Mouse (Mus musculus) fibroblast of lung, adult 2 months (primary cell): ENCODE measurements at regions not wholly inside any gene's neighbourhood (a gene's known extent, or its start where the extent isn't known, plus 50 kb on each side); places are given as distances from the start of the nearest gene placed in this dataset.

ENCODE experiments used
- DNase-seq: peaks from one replicate; pipeline ENCODE4 v3.0.0-alpha.2; 2011; ENCODE audit warnings: low read depth

- no peak for DNase-seq
Measured at GRCm38 (mm10) chr14:74384481-74384880, 256.2 kb upstream of the Htr2a start.

- DNase-seq, result no peak
Measured at GRCm38 (mm10) chr14:74392419-74392818, 248.2 kb upstream of the Htr2a start.

- DNase-seq, result no peak
Measured at GRCm38 (mm10) chr14:74397202-74397601, 243.4 kb upstream of the Htr2a start.

GRCm38 (mm10) chr14:74409441-74409840 is 231.2 kb upstream of the Htr2a start:
- DNase-seq, result no peak

GRCm38 (mm10) chr14:74428226-74428625 is 212.4 kb upstream of the Htr2a start:
- no peak for DNase-seq

- no peak for DNase-seq
Measured at GRCm38 (mm10) chr14:74464027-74464682, 176.5 kb upstream of the Htr2a start.

GRCm38 (mm10) chr14:74495504-74495903 is 145.1 kb upstream of the Htr2a start:
- no peak for DNase-seq

- peak; percentile 5 for DNase-seq
Measured at GRCm38 (mm10) chr14:74511521-74511920, 129.1 kb upstream of the Htr2a start.

DNA sequence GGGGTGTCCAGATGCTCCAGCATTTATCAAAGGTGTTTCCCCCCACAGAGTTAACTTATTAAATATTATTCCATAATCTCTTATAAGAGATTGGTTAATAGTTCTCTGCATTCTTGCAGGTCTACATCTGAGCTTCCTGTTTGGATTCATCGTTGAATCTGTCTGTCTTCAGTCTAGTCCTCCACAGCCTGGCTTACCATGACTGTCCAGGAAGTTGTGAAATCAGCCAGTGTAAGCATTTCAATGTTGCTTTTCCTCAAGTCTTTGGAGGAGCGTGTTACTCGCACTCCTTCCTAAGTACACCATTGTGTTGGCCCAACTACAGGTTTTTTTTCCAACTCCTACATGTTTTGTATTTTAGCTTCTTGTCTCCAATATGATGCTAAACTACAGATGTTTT is 124.2 kb upstream of the Htr2a start:
- no peak for DNase-seq

GRCm38 (mm10) chr14:74519531-74519930 is 121.1 kb upstream of the Htr2a start:
- no peak for DNase-seq

GRCm38 (mm10) chr14:74521669-74522068 is 119.0 kb upstream of the Htr2a start:
- no peak for DNase-seq

DNA sequence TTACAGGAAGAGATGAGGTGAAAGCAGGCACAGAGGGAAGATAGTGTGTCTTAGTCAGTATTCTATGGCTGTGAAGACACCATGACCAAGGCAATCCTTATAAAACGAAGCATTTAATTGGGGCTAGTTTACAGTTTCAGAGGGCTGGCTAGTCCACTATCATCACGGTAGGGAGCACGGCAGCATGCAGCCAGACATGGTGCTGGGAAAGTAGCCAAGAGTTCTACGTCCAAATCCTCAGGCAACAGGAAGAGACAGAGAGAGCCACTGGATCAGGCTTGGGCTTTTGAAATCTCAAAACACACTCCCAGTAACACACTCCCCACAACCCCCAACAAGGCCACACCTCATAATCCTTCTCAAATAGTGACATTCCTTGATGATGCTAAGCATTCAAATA is 113.4 kb upstream of the Htr2a start:
- DNase-seq, result no peak

DNA sequence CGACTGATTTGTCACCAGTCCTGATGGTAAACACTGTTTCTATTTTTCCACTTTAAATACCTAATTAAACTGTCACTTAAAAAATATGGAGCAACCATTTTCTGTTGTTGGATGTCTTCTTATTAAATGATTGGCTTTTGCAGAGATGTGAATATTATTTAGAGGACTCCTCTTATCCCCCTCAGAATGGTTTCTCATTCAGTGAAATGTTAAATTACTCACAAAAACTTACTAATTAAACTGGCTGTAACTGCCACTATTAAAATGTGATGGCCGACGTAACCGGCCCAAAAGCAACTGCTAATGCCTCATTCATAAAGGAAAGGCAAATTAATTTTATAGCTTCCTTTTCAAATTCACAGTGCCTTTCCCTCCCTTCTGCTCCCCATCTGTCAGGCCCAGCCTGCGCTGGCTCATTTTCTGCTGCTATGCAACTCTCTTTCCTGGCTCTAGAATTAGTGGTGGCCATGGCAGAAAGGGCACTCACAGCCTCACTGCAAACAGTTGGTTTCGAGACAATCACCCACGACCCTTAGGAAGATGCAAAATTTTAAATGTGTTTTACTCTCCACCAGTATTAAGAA is 111.2 kb upstream of the Htr2a start:
- no peak for DNase-seq

DNA sequence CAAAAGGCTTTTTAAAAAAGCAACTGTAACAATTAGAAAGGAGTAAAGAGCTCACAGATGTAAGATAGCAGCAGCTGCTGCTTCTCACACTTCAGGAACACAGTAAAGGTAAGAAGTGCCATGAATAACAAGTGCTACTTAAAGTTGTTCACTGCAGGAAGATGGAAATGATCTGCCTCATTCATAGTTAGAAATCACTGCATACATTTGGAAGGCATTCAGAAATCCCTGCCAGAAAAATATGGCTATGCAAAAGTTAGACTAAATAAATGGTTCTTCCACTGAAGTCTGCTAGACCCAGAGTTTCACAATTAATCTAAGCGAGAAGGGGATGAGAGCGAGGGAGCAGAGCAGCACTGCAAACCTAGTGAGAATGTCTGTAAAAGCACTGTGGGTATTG is 102.5 kb upstream of the Htr2a start:
- no peak for DNase-seq

GRCm38 (mm10) chr14:74544028-74544427 is 96.6 kb upstream of the Htr2a start:
- no peak for DNase-seq

DNA sequence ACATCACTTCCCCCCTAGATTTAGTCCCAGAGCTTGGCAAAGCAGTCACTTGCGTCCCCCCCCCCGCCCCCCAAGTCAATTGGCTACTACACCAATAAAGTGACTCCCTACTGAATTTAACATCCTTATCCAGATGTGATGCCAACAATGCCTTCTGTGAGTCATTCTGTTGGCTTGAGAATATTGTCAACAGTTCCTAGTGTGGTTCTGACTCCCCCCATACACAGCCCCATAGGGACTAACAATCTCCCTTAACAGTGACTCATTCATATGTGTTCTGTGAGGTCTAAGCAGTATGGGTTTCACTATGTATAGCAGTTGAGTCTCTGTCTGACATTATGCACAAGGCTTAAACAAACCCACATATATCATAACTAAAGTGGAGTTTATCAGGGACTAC is 89.5 kb upstream of the Htr2a start:
- DNase-seq, result peak; percentile 6

- no peak for DNase-seq
Measured at GRCm38 (mm10) chr14:74553636-74554035, 87.0 kb upstream of the Htr2a start.

DNA sequence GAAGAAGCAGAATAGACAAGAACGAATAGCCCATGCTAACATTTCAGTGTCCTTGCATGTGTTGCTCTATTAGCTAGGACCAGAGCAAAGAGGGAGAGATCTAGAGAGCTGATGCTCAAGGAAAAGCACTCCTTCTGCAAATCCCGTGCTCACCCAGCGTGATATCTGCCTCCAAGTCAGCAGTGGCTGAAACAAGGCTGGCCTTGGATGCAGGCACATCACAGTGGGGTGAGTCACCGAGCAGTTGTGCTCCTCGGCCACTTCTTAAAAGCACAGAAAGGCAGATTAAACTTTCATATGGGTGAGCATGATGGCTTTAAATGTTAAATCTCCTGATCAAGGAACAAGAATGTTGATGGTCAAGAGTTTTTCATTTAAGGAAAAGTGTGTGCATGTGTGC is 82.3 kb upstream of the Htr2a start:
- DNase-seq, result peak; percentile 12
